In genomic region chr14:79162678-79163077, GRCm38 (mm10) we compare ENCODE assay signal across 13 mouse cellular contexts.
"Had no signal": no experiment of that assay in that cellular context is flagged by ENCODE, and none has a peak within 500 bp of the region (broad histone marks: within the 10 kb centered on the region; RNA-seq: fewer than 3 reads in every experiment).

No protein-coding gene starts in this region.

- H3K4me3 ChIP-seq: kidney, embryonic 15.5 days; left cerebral cortex, adult 2 months; liver, embryonic 13.5 days; megakaryocyte, embryonic 14.5 days; midbrain, embryonic 12.5 days; midbrain, embryonic 15.5 days had no signal

- ATAC-seq: midbrain, embryonic 15.5 days had no signal

- H3K36me3 ChIP-seq: midbrain, embryonic 12.5 days; midbrain, embryonic 15.5 days had no signal

- DNase-seq: kidney, postnatal 10 days; kidney, postnatal 36 days; layer of hippocampus, postnatal 36 days; liver, embryonic 13.5 days; lung, adult 2 months; lung, postnatal 36 days; thymus, adult 18-20 months; thymus, postnatal 36 days had no signal

- H3K27me3 ChIP-seq: kidney, embryonic 15.5 days; liver, embryonic 13.5 days; megakaryocyte, embryonic 14.5 days; midbrain, embryonic 12.5 days; midbrain, embryonic 15.5 days had no signal

- H3K4me1 ChIP-seq: liver, embryonic 13.5 days; midbrain, embryonic 15.5 days had no signal

- H3K9me3 ChIP-seq: kidney, embryonic 15.5 days; liver, embryonic 13.5 days; midbrain, embryonic 12.5 days; midbrain, embryonic 15.5 days had no signal

- H3K27ac ChIP-seq: kidney, embryonic 15.5 days; left cerebral cortex, adult 2 months; liver, embryonic 13.5 days; midbrain, embryonic 12.5 days; midbrain, embryonic 15.5 days had no signal

- H3K9ac ChIP-seq: kidney, embryonic 15.5 days; liver, embryonic 13.5 days; midbrain, embryonic 12.5 days; midbrain, embryonic 15.5 days had no signal

- H3K4me2 ChIP-seq: kidney, embryonic 15.5 days; liver, embryonic 13.5 days; midbrain, embryonic 12.5 days; midbrain, embryonic 15.5 days had no signal
